Mouse (Mus musculus) right cerebral cortex, postnatal 36 days (tissue): ENCODE measurements around the gene Lrrfip2.

Experiments
- DNase-seq, 2 experiments: peaks; one replicate each; pipeline ENCODE4 v3.0.0; 2022; ENCODE audit warnings: low spot score in 2 of 2, mixed read lengths in 1 of 2

The Lrrfip2 gene

DNA sequence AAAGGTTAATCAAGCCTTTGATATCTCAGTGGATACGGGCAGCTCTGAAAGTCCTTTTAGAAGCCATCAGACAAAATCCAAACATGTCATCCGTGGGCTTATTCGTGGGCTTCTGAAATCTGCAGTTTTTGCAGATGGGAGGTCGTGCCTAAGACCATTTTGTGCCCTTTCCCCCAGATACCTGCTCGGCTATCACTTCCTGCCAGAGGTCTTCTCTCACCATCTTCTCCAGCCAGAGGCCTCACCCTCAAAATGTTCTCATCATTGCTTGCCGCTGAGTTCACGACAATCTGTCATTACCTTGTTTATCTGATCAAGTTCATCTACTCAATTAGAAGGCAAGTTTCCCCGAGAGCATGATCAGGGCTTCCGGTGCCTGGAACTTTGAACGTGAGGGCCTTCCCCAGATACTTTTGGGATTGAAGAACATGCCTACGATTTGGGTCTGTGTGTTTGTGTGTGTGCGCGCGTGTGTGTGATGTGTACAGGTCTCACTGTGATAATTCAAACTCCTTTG lies at the start of gene Lrrfip2:
Lrrfip2 (plus strand) TSS at position 467 of the 517 bp plus-strand sequence.
- no peak for DNase-seq

DNA sequence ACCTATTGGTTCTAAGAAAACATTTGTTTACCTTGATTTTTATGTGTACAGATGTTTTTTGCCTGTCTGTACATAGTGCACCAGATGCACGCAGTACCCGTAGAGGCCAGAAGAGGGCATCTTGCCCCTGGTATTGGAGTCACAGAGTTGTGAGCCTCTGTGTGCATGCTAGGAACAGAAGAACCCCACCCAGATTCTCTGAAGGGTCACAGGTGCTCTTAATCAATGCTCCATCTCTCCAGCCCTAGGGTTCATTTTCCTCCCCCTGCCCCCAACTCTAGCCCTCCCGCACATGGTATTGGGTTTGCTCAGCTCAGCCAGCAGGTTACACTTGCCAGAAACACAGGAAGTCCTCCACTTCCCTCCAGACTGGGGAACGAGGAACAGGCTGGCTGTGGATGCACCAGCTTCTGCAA lies 46.8 kb upstream of the Lrrfip2 start:
- no peak for DNase-seq

DNA sequence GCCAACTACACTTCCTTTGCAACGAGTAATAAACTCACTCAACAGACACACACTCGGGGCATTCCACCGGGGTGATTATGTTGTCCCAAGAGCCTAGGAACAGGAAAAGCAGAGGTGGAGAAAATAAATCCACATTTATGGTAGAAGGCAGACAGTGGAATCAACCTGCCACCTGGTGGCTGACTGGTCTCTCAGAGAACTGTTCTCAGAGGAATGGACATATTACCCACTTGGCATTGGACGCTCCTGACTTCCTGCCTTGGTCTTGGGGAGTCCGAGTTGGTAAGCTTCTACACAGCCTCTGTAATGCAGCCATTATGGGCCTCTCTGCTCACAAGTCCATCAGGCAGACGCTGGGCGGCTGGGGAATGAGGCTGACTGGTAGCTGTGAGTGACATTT lies 45.2 kb upstream of the Lrrfip2 start:
- no peak for DNase-seq

DNA sequence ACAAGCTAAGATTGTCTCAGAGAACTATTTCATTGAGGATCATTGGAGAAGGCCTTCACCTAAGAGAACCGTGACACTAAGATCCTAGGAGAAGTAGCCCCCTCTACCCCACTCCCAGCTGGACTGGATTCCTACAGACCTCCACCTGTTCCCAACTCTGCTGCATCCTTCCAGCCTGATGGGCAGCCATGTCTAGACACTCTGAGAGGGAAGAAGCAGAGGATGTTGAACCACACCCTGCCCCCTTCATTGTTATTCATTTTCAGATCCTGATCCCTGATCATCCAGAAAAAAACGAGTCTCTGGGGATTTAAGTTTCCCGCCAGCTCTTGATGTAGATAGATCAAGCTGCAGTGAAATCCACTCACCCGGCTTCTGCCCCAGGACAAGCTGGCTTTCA lies 44.4 kb upstream of the Lrrfip2 start:
- no peak for DNase-seq

DNA sequence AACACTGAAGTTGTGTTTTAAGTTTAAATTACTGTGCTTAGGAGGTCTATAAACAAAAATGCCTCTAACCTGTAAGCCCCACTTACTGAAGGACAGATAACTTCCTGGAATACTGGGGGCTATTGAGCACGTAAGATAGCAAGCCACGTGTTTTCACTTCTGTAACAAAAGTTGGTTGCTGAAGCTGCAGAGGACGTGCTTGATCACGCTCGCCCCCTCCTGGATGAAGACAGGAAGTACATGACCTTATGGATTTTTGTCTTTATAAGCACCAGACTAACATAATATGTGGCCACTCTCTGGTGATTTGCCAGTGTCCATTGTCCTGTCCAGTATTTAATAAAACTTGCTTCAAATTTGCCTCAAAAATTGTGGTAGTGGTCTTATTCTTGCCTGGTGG lies 39.6 kb upstream of the Lrrfip2 start:
- DNase-seq = no peak

DNA sequence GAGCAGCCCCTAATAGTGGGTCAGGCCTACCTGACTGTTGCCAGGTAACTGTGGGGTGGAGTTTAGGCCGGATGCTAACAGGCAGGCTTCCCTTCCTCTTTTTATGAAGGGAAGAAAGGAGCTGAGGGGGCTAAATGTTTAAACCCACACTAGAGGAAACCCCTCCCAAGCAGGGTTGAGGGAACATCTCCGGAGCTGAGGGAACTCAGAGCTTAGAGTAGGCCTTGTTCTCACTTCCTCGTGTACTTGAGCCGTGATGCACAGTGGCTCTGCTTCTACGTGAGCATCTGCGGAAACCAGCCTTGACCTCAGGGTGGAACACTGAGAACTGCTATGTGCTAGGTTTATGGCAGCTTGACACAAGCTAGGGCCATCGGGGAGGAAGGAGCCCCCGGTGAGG lies 36.6 kb upstream of the Lrrfip2 start:
- DNase-seq = no peak

DNA sequence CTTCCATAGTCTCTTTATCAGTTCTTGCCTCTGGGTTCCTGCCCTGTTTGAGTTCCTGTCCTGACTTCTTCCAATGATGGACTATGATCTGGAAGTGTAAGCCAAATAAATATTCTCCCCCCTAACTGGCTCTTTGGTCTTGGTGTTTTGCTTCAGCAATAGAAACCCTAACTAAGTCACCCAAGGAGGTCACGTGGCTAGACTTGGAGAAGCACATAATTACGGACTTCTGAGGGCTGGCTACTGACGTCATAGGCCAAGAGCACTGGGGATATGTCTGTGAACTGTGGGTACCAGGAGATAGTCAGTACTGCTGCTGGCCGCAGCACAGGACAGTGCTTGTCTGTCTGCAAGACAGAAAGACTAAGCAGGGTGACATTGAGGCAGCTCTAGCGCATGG lies 35.6 kb upstream of the Lrrfip2 start:
- no peak for DNase-seq

DNA sequence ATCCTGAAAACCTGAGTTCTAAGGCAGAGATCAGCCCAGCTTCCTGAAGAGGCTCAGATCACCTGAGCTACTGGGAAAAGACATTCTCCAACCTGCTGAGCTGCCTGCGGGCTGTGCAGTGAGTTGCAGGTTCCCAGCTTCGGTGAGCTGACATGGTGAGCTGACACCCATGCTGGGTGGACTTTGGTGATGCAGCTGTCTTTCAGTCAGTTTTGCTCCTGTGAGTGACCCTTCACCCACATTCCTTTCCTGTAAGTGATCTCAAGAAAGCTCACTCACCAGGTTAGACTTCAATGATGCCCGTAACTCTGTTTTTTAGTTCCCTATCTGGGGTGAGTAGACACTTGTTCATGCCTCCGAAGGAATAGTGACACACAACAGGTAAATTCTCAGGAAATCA lies 32.1 kb upstream of the Lrrfip2 start:
- no peak for DNase-seq

DNA sequence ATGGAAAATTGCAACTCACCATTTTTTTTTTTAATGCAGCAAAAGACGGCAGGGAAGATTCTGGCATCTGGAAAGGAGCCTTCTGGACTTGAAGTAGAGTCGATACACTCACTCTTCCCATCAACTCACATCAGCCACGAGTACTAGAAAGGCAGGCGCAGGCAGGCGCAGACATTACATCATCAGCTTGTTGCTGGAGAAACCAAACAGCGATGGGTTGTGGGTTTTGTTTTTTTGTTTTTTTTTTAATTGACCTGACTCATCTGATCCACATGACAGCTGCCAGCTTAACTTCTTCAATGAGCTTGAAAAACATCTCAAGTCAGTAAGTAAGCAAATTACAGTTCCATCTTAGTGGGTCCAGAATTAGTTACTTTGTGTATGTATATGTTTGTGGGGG lies 31.3 kb upstream of the Lrrfip2 start:
- no peak for DNase-seq

DNA sequence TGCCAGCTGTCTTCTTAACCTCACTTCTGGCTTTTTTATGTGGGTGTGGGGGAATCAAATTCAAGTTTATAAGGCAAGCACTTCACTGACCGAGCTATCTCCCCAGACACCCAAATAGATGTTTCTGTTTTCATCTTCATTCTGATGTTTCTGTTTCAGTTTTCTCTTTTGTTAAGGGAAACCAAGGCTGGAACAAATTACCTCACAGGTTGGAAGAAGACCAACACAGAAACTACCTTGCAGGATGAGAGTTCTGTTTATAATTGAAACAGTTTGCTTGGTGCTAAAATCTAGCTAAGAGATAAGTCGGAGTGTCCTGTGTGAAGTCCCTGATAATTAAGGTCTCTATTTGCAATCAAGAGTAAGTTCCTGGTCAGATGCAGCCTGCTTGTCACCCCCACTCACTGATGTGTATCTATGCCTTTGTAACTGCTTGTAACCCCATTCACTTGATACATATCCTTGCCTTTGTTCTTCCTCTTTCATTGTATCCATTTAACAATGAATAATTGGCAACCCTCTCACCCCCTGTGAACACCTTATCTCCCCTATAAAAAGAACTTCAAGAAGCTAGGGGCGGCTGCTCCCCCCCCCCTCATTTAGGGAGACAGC lies 30.3 kb upstream of the Lrrfip2 start:
- no peak for DNase-seq

DNA sequence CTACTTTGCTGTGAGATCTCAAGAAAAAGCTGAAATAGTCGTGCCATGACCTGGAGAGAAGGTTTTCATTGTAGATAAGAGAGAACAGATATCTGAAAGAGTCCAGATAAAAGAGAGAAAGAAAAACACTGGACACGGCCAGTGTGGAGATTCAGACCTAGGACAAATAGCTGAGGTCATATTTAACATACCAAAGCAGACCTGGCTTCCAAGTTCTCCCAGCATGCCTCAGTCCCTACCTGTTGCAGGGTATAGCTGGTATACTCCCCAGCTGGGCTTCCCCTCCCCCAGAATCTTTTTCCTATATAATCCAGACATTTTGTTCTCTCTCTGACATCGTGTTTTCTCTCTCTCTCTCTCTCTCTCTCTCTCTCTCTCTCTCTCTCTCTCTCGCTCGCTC lies 29.4 kb upstream of the Lrrfip2 start:
- DNase-seq = no peak

DNA sequence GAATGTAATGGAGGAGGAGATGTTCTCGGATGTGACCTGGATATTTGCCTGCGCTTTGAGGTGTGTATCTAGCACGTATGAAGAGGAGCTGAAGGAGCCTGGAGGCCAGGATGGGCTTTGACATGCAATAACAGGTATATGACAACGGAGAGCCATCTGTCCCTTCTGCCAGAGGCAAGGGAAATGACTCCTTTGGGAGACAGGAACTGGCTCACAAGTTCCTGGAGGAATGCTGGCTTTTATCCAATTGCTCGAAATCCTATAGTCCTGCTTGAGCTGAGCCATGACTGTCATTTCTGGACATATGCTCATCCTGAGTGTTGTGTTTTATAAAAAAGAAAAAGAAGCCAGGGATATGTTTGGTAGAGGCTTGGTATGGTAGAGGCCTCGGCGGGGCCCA lies 28.5 kb upstream of the Lrrfip2 start:
- no peak for DNase-seq

DNA sequence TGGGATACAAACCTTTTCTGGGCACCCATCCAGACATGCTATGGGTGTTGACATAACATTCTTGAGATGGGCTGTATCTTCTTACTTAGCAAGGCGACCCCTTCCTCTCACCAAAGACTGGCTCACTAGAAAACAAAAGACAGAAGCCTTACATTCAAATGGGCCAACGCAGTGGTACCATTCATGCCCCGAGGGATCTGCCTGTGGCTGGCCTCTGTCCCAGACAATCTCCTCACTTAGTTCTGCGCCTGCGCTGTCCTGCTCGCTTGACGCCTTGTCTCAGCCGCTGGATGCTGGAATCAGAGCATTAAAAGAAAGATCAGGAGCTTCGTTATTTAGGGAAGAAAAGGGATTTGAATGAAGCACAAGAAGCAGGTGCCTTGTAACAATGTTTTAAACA lies 24.7 kb upstream of the Lrrfip2 start:
- DNase-seq = no peak

DNA sequence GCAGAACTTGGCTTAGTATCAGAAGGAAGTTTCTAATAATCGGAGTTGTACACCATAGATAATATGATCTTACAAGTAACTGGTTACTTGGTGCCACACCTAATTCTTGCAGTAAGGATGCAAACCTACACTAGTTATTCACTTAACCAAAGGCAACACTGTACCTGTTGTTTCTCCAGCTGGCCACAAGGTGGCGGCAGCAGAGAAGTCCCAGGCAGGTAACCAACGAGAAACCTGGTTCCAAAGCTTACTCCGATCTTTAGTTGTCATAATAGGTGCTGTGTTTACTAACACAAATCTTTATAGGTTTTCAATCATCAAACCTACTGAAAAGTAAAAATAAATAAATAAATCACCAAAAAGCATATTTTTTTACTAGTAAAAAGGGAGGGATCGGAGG lies 24.3 kb upstream of the Lrrfip2 start:
- DNase-seq = peak; percentile 29 to 53

DNA sequence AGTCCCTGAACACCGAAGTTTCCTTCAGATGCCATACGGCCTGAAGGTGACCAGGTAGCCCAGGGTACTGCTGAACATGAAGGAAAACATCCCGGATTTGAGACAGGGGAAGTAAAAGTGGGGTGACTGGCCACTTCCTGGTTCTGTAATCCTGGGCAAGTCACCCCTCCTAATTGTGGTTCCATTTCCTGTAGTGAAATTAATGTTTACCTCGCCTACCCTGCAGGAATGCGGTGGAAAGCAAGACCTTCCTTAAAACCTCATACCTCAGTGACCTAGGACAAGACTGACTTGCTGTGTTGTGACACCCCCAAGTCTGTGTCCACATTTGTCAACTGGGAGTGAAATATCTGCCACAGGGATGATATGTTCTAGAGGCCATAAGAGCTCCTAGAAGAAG lies 22.8 kb upstream of the Lrrfip2 start:
- no peak for DNase-seq

DNA sequence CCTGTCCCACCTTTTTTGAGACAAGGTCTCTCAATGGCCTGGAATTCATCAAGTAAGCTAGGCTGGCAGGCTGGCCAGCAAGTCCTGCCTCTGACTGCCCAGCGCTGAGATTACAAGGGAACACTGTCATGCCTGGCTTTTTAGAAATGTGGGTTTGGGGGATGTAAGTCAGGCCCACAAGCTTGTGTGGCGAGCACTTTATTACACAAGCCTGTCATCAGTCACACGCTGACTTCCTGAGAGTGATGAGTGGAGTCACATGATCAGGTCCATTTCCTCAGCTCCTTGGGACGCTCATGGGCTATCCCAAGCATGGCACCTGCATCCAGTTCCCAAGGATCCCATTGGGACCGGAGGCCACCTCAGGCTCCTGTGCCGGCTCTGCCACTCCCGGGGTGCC lies 21.7 kb upstream of the Lrrfip2 start:
- DNase-seq = no peak

DNA sequence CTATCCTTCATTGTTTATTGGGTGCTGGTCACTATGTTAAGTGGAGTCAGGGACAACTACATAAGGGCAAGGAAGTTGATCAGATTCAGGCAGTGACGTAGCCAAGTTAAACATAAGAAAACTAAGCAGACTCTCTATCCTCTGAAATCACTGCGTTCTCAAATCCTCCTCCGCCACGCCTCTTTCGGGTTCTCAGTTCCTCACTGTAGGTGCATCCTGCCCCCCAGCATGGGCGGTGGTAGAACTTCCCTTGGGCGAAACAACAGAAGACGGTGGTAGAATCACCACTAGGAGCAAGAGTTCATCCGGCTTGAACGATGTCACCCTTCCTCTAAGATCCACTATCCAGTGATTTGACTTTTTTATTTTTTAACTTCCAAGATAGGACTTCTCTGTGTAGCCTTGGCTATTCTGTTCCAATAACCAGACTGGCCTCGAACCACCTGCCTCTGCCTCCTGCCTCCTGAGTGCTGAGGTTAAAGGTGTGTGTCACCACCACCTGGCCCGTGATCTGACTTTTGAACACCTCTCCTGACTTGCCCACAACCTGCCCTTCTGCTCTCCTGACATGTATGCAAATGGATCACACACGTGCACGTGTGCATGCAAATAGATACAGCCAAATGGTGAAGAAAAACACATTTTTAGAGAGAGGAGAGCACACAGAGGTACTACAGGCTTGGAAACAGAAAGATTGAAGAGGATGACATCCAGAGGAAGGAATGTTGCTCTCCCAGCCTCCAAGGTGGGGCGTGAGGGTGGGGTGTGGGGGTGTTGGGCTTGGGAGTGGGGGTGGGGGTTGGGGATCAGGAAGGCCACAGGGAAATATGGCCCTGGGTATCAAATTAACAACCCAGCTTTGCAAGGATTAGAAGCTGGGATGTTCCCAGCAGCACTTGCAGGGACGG lies 20.7 kb upstream of the Lrrfip2 start:
- no peak for DNase-seq

DNA sequence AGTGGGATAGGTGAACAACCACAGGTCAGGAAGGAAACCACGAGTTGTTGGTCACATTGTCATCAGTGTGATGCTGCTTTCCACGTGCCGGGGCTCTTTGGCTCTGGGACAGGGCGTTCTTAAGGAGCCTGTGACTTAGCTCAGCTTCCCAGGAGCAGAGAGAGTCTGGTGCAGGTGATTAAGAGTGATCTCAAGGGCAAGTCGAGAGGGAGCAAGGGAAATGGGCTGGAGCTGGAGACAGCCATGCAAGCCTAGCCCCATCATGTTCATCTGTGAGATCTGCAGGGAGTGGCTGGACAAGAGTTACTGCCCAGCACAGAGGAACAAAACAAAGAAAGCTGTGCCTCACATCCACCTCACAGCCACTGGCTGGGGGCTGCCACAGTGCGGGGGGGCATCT lies 19.8 kb upstream of the Lrrfip2 start:
- DNase-seq = no peak

DNA sequence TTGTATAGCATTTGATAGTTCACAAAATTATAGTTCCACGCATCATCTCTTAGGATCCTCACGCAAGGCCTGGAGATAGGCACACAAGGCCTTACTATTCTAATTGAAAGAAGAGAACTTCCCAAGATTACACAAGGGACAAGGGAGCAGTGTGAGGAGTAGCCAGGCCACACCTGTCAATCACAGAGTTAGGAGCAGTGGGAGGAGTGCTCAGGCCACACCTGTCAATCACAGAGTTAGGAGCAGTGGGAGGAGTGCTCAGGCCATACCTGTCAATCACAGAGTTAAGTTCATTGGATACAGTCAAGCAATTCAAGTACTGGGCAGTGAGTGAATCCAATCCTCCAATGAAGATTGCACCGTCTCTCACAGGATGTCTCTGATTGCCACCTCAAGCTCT lies 17.0 kb upstream of the Lrrfip2 start:
- no peak for DNase-seq

DNA sequence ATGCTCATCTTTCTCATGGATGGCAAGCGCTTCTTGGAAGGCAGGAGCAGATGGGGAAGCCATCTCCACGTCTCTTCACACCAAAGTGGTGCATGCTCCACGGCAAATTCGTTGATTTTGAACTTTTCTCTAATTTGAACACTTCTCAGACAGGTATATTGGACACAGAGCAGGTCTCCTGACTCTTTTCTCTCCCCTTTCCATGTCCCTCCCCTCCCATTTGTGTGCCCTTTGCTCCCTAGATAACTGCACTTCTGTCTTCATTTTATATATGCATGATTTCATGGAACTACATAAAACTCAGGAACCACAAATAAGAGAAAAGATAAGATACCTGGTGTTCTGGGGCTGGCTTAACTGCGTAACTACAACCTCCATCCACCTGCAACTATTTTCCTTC lies 14.1 kb upstream of the Lrrfip2 start:
- DNase-seq = no peak

DNA sequence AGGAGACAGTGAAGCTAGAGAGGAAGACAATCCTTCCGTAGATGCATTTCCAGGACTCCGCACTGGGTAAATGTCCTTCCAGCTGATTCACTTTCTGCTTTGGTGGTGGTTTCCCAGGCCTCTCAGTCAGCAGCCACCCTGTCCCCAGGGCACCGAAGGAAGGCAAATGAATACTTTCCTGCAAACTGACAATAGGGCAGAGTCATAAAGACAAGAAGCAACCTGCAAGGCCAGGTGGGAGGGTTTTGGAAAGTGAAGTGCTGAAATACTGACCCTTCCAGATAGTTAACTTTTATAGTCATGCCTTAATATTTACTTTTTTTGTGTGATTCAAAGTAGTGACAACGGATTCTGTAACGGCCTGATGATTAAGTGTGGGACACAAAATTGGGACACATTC lies 13.5 kb upstream of the Lrrfip2 start:
- DNase-seq = no peak

DNA sequence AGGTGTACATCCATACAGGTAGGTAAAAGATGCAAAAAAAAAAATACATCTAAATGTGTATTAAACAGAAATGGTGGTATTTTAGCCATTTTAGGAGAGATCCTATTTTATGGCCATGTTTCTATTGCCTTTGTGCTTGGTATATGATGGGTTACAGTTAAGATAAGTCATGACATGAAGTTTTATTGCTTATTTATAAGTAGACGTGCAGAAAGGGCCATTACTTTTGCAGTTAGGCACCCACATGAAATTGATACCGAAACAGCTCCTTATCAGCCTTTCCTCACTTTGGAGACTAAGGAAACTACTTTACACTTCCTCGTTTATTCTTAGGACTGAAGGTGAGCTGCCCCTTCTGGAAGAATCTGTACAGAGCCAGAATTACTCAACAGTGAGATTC lies 9.5 kb upstream of the Lrrfip2 start:
- no peak for DNase-seq

DNA sequence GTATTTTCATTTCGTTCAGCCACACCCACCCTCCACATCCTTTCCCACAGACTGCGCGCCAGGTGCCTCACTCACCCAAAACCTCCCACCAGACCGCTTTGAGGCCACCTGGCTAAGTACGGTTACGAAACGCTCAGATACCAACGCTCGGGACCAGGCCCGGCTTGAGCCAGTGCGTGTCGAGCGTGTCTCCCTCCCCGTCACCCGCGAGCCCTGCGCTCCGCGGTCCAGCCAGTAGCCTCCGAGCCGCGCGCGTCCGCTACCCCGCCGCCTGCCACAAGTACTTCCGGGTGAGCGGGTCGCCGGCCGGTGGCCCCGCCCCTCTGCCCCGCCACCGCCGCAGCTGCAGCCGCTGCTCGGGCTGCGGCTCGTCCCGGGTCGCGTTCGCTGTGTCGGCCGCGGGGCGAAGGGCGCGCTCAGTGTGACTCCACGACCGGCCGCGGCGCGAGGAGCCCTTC lies 431 bp downstream of the Lrrfip2 start:
- peak; percentile 65 to 67 for DNase-seq
